Mouse (Mus musculus): Measurements from ENCODE around the gene Tra2b. TPM values are rescaled to one million over a fixed set of nuclear protein-coding genes. Genes with fewer than 3 reads are reported as not detected.
"Not testable (repeated sequence)": the region's sequence is repeated elsewhere in the genome, so short reads cannot be mapped to it uniquely, and the experiment has no call there.

The Tra2b gene
- total RNA-seq (2015) (354 and 364 TPM in 2 replicates), total RNA-seq (2017) (493 and 597 TPM in 2 replicates)

- ATAC-seq (replicated peaks; ENCODE audit: poor library complexity), result peak; percentile 88
These were observed at the start of gene Tra2b for GRCm38 (mm10) chr16:22265849-22266376. Tra2b (minus strand) TSS chr16:22266005.

- ATAC-seq (replicated peaks; ENCODE audit: poor library complexity), result no peak
These were observed 44.8 kb upstream of the Tra2b start for GRCm38 (mm10) chr16:22310649-22311048.

- ATAC-seq (replicated peaks; ENCODE audit: poor library complexity), result peak; percentile 76
These were observed 36.8 kb upstream of the Tra2b start for GRCm38 (mm10) chr16:22302606-22303005.

GRCm38 (mm10) chr16:22301378-22301777 lies 35.6 kb upstream of the Tra2b start:
- peak; percentile 39; the same call in 1 of the 2 replicates for ATAC-seq (replicated peaks; ENCODE audit: poor library complexity)

- no peak for ATAC-seq (replicated peaks; ENCODE audit: poor library complexity)
These were observed 31.1 kb upstream of the Tra2b start for GRCm38 (mm10) chr16:22296901-22297300.

- peak; percentile 60; the same call in 1 of the 2 replicates for ATAC-seq (replicated peaks; ENCODE audit: poor library complexity)
These were observed 29.0 kb upstream of the Tra2b start for GRCm38 (mm10) chr16:22294812-22295211.

GRCm38 (mm10) chr16:22293600-22293999 lies 27.8 kb upstream of the Tra2b start:
- peak; percentile 50 for ATAC-seq (replicated peaks; ENCODE audit: poor library complexity)

- ATAC-seq (replicated peaks; ENCODE audit: poor library complexity), result no peak
These were observed 26.6 kb upstream of the Tra2b start for GRCm38 (mm10) chr16:22292394-22292793.

GRCm38 (mm10) chr16:22289643-22290042 lies 23.8 kb upstream of the Tra2b start:
- no peak for ATAC-seq (replicated peaks; ENCODE audit: poor library complexity)

- no peak for ATAC-seq (replicated peaks; ENCODE audit: poor library complexity)
These were observed 21.2 kb upstream of the Tra2b start for GRCm38 (mm10) chr16:22286996-22287395.

- ATAC-seq (replicated peaks; ENCODE audit: poor library complexity), result no peak
These were observed 10.7 kb upstream of the Tra2b start for GRCm38 (mm10) chr16:22276536-22276935.

- ATAC-seq (replicated peaks; ENCODE audit: poor library complexity), result no peak
These were observed 9.3 kb upstream of the Tra2b start for GRCm38 (mm10) chr16:22275142-22275541.

- ATAC-seq (replicated peaks; ENCODE audit: poor library complexity), result no peak
These were observed 4.7 kb upstream of the Tra2b start for GRCm38 (mm10) chr16:22270491-22270890.

- no peak for ATAC-seq (replicated peaks; ENCODE audit: poor library complexity)
These were observed 579 bp upstream of the Tra2b start for GRCm38 (mm10) chr16:22266384-22266783.

GRCm38 (mm10) chr16:22264962-22265848 lies 600 bp downstream of the Tra2b start:
- peak; percentile 55 for ATAC-seq (replicated peaks; ENCODE audit: poor library complexity)

- peak; percentile 15 for ATAC-seq (replicated peaks; ENCODE audit: poor library complexity)
These were observed 1.4 kb downstream of the Tra2b start for GRCm38 (mm10) chr16:22264232-22264961.

- no peak for ATAC-seq (replicated peaks; ENCODE audit: poor library complexity)
These were observed 2.7 kb downstream of the Tra2b start for GRCm38 (mm10) chr16:22263124-22263523.

GRCm38 (mm10) chr16:22261563-22261962 lies 4.2 kb downstream of the Tra2b start:
- ATAC-seq (replicated peaks; ENCODE audit: poor library complexity), result no peak

GRCm38 (mm10) chr16:22260423-22261143 lies 5.2 kb downstream of the Tra2b start:
- ATAC-seq (replicated peaks; ENCODE audit: poor library complexity), result no peak

- not testable (repeated sequence) for ATAC-seq (replicated peaks; ENCODE audit: poor library complexity)
These were observed 13.6 kb downstream of the Tra2b start for GRCm38 (mm10) chr16:22252255-22252654.

GRCm38 (mm10) chr16:22250307-22250706 lies 15.5 kb downstream of the Tra2b start:
- no peak for ATAC-seq (replicated peaks; ENCODE audit: poor library complexity)
